Mouse (Mus musculus) liver, adult 2 months (tissue): ENCODE measurements at regions not wholly inside any gene's neighbourhood (a gene's known extent, or its start where the extent isn't known, plus 50 kb on each side); places are given as distances from the start of the nearest gene placed in this dataset.

ENCODE experiments used
- CTCF ChIP-seq: fragments of 200-500 bp; IDR thresholded peaks from 2 replicates; pipeline ENCODE4 v1.5.1; 2011; ENCODE audit warnings: low read depth, low read length, control low read depth
- POLR2A ChIP-seq: fragments of 200-500 bp; IDR thresholded peaks from 2 replicates; pipeline ENCODE4 v1.6.1; 2011; ENCODE audit warnings: low read length, control low read depth; ENCODE audit not compliant: insufficient read depth; ENCODE audit errors: extremely low read depth

GRCm38 (mm10) chr17:42939476-42939875, 63.0 kb upstream of the Cd2ap start:
- TF ChIP-seq CTCF (no peak), POLR2A (no peak)
